Mouse (Mus musculus): Measurements from ENCODE around the gene Rpap2.
A peak's percentile ranks its signal among the peaks of the same experiment; 100 is the strongest.

Rpap2 gene

DNA sequence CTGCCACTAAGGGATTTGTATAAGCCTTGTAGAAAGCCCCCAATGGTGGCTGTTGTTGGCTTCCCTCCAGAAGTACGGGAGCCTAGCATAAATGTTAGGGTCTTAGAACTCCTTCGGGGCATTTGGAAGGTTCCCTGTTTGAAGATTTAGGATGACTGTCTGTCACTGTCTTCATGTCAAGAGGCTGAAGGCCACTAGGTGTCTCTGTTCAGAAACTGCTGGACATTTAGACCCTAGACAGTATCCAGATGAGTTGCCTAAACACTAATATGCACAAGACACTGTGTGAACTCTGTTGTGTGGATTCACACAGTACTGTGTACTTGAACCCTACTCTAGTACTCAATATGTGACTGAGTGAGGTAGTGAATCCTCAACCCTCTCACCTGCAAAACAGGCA, 87.2 kb downstream of the Rpap2 start:
- DNase-seq (ENCODE audit: low read depth in 1 of 2, low spot score in 2 of 2): no peak

DNA sequence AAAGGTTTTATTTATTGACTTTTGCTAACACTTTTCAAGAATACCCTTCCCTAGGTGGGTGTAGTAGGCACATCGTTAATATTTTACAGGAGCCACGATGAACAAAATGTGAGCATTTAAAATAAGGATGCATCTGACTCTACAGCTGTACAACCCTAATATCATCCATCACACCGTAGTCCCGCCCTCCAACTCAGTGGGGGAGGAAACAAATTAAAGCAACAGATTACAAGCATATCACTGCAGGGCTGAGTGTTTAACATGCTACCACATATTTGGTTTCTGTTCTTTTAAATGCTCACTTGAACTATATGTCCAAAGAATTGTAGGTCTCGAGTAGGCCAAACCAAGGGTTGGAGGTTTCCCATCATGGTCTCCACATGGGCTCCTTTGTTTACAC, 90.0 kb downstream of the Rpap2 start:
- DNase-seq (ENCODE audit: low read depth in 1 of 2, low spot score in 2 of 2): no peak

- peak in 1 of 2 experiments; percentile 54 for DNase-seq (ENCODE audit: low read depth in 1 of 2, low spot score in 2 of 2)
These were observed 90.7 kb downstream of the Rpap2 start for GRCm38 (mm10) chr5:107687592-107688498.

- DNase-seq (ENCODE audit: low read depth in 1 of 2, low spot score in 2 of 2): no peak
These were observed 91.3 kb downstream of the Rpap2 start for GRCm38 (mm10) chr5:107688499-107688866.

GRCm38 (mm10) chr5:107695019-107695418, 97.8 kb downstream of the Rpap2 start:
- no peak for DNase-seq (ENCODE audit: low read depth in 1 of 2, low spot score in 2 of 2)

DNA sequence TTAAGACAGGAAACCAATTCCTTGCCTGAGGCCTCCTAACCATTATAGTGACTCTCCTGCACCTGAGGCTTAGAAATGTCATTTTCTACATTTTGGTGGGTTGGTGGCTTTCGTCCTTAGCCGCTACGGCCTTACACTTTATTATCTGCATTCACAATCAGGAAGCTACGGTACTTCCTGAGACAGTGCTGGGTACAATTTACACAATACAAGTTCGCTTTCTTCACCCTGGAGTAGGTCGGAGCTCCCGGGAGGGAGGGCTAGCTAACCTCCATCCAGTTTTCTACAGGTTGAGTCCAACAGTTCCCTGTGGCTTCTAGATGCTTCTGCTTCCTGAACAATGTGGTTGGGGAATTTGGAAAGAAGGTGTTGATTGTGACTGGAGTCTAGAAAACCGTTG, 101.7 kb downstream of the Rpap2 start:
- no peak for DNase-seq (ENCODE audit: low read depth in 1 of 2, low spot score in 2 of 2)

- no peak for DNase-seq (ENCODE audit: low read depth in 1 of 2, low spot score in 2 of 2)
These were observed 103.7 kb downstream of the Rpap2 start for GRCm38 (mm10) chr5:107700873-107701272.

GRCm38 (mm10) chr5:107701658-107702057, 104.5 kb downstream of the Rpap2 start:
- no peak for DNase-seq (ENCODE audit: low read depth in 1 of 2, low spot score in 2 of 2)

GRCm38 (mm10) chr5:107703207-107703763, 106.1 kb downstream of the Rpap2 start:
- DNase-seq (ENCODE audit: low read depth in 1 of 2, low spot score in 2 of 2): no peak

DNA sequence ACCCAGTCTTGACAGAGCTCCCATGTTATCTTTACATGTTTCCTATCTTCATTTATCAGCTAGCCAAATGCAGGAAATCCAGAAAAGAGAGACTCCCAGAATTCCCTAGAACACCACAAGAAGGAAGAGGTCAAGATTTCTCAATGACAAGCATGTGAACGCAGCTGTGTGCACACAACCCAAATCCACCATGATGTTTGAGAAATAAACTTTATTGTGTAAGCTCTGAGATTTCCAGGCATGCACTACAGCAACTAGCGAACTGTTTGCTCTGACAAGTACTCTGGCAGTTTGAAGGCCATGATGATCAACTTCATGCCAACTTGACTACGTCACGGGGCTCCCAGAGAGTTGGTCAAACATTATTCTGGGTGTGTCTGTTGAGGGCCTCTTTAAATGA, 108.6 kb downstream of the Rpap2 start:
- no peak for DNase-seq (ENCODE audit: low read depth in 1 of 2, low spot score in 2 of 2)

- DNase-seq (ENCODE audit: low read depth in 1 of 2, low spot score in 2 of 2): no peak
These were observed 109.1 kb downstream of the Rpap2 start for GRCm38 (mm10) chr5:107706262-107706661.

- DNase-seq (ENCODE audit: low read depth in 1 of 2, low spot score in 2 of 2): peak; percentile 21 to 30
These were observed 111.1 kb downstream of the Rpap2 start for GRCm38 (mm10) chr5:107708124-107708797.
